Mouse (Mus musculus): ENCODE results near the gene Smu1. TPM values are rescaled to one million over a fixed set of nuclear protein-coding genes. Genes with fewer than 3 reads are reported as not detected.
A peak's percentile ranks its signal among the peaks of the same experiment; 100 is the strongest.

Gene Smu1
- total and polyA plus RNA-seq, 3 experiments: 6.6 to 141 (median 51.4) TPM

DNA sequence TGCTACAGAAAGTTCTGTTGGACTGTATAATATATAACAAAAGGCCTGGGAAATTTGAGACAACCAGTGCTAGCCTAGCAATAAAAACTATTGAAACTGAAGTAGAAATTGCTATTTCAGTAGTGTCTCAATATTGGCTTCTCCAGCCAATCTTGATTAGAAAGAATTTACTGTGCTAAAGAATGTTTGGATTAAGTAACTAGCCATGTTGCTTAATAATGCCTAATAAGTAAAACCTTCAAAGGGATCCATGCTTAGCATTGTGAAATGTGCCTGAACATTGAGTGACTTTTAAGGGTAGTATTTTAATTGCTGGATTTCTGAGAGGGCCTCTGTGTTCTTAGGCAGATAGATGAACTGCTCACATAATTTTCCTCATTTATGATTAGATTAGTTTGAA lies 32.2 kb downstream of the Smu1 start:
- H3K36me3 ChIP-seq (replicated peaks): peaks cover 60% of the 10 kb centered on the region
- ATAC-seq (ENCODE audit: extremely low read depth, insufficient number of reproducible peaks, low FRiP score, poor library complexity, severe bottlenecking): no peak
- no peak overlapping the region for H3K4me3 ChIP-seq (ENCODE audit: low read depth, low read length)
- no peak for TF ChIP-seq GATA1 (IDR thresholded peaks at IDR 0.05; ENCODE audit: borderline replicate concordance, low read length)
- no peak for TF ChIP-seq GATA2 (IDR thresholded peaks at IDR 0.05; ENCODE audit: borderline replicate concordance, low read depth, low read length)
- H3K4me1 ChIP-seq (ENCODE audit: insufficient read depth, low read depth, low read length): peaks cover 61% of the 10 kb centered on the region
- no peak for DNase-seq (ENCODE audit: low spot score)
- H3K9me3 ChIP-seq (replicated peaks): no peaks in the 10 kb centered on the region
- H3K27me3 ChIP-seq (ENCODE audit: insufficient read depth, low read length): no peaks in the 10 kb centered on the region

DNA sequence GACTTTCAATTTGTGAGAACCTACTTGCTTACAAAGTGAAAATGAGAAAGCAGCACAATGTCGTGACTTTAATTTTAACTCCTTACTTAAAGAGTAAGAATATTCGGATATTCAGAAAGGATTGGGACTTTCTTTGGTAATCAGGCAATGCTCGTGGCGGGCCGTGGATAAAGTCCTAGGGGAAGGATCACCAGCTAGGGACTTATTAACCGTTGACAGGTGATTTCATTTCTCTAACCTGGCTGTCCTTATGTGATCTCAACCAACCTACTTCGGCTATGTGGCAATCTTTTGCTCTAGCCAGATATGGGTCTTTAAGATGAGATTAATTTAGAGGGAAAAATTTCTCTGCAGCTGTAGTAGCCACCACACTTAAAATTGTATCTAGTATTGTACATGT lies 32.6 kb downstream of the Smu1 start:
- TF ChIP-seq CTCF (IDR thresholded peaks at IDR 0.05; ENCODE audit: low read depth, low read length): no peak
- TF ChIP-seq GATA2 (IDR thresholded peaks at IDR 0.05; ENCODE audit: borderline replicate concordance, low read depth, low read length): no peak
- no peak for TF ChIP-seq GATA1 (IDR thresholded peaks at IDR 0.05; ENCODE audit: borderline replicate concordance, low read length)
- TF ChIP-seq TAL1 (conservative IDR thresholded peaks at IDR 0.05; ENCODE audit: low read depth, low read length): no peak
- no peak for TF ChIP-seq POLR2AphosphoS5 (IDR thresholded peaks at IDR 0.05; ENCODE audit: insufficient replicate concordance, low read depth, low read length)
- no peaks in the 10 kb centered on the region for H3K9me3 ChIP-seq (replicated peaks)
- no peak for DNase-seq (ENCODE audit: low spot score)
- H3K27me3 ChIP-seq (ENCODE audit: insufficient read depth, low read length): no peaks in the 10 kb centered on the region
- H3K36me3 ChIP-seq (replicated peaks): peaks cover 56% of the 10 kb centered on the region
- ATAC-seq (ENCODE audit: extremely low read depth, insufficient number of reproducible peaks, low FRiP score, poor library complexity, severe bottlenecking): no peak
- peaks cover 62% of the 10 kb centered on the region for H3K4me1 ChIP-seq (ENCODE audit: insufficient read depth, low read depth, low read length)
- H3K4me3 ChIP-seq (ENCODE audit: low read depth, low read length): no peak overlapping the region; the same call in 1 of the 2 replicates

DNA sequence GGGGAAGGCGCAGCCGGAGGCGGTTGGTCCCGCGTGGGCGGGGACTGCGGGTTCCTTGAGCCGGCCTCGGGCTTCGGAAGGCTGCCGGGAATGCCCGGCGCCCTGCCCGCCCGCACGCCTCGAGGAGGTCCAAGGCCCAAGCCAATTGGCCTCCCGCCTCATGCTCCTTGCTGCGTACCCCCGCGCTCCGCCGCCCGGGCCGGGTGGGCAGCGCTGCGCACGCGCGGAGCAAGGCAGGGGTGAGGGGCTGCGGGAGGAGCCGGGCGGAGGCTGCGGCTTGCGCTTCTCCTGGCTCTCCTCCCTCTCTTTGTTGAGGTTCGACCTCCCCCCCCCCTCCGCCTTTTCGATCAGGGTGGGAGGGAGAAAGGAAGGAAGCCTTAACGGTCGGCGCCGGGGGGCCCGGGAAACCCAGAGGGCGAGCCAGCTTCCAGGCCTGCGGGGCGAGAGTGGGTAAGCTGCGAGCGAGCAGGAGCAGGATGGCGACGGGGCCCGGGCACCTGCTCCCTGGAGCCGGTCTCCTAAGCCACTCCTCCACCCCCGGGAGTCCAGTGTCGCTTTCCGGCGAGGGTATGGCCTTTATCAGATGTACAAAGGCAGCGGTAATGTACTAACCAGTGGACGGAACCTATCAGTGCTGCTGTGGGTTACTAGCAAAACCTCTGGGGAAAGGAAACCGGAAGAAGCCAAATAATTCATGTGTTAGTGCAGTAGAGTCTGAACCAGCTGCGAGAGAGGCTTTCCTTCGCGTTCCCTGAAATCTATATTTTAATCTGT lies 34.8 kb downstream of the Smu1 start:
- Histone ChIP-seq H3K9me3 (replicated peaks) (no peaks in the 10 kb centered on the region), H3K36me3 (replicated peaks) (peaks cover 37% of the 10 kb centered on the region), H3K4me1 (ENCODE audit: insufficient read depth, low read depth, low read length) (peaks cover 53% of the 10 kb centered on the region), H3K4me3 (ENCODE audit: low read depth, low read length) (peak overlapping the region; percentile 96), H3K27me3 (ENCODE audit: insufficient read depth, low read length) (no peaks in the 10 kb centered on the region)
- TF ChIP-seq TAL1 (conservative IDR thresholded peaks at IDR 0.05; ENCODE audit: low read depth, low read length) (no peak), POLR2AphosphoS5 (IDR thresholded peaks at IDR 0.05; ENCODE audit: insufficient replicate concordance, low read depth, low read length) (peak; percentile 15; the same call in 1 of the 2 replicates), CTCF (IDR thresholded peaks at IDR 0.05; ENCODE audit: low read depth, low read length) (no peak), GATA2 (IDR thresholded peaks at IDR 0.05; ENCODE audit: borderline replicate concordance, low read depth, low read length) (no peak), GATA1 (IDR thresholded peaks at IDR 0.05; ENCODE audit: borderline replicate concordance, low read length) (no peak)
- DNase-seq (ENCODE audit: low spot score): peak; percentile 74
- peak; percentile 74 for ATAC-seq (ENCODE audit: extremely low read depth, insufficient number of reproducible peaks, low FRiP score, poor library complexity, severe bottlenecking)

DNA sequence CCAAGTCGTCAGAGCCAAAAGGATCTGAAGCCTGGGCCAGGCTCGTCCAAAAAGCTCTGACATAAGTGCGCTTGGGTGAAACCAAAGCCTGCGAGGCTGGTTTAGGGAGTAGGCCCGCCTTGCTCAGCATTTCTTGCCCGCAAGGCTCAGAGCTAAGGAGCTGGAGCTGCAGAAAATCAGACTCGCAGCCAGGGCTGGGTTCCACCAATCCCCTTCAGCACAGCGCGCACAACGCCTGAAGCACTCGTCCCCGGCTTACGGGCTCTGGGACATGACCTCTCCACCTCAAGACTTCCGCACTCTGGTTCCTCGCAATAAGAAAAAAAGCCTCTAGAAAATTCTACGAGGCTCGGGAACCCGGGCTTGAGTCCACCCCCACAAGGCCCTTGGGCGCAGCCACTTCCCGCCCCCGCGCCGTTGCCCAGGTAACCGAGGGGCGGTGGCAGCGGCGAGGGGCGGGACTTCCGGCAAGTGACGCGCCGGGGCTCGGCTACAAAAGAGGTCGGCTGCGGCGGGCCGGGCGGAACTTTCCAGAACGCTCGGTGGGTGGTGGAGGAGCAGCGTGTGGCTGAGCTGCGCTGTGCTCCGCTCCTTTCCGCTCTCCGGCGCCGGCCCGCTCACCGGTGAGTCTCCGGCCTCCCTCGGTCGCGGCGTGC lies 35.6 kb downstream of the Smu1 start, which contains the start of gene Dnaja1:
Dnaja1 (plus strand) TSS at position 140 of the 656 bp plus-strand sequence.
- peak within 1 kb of the TSS; percentile 96 for H3K4me3 ChIP-seq (ENCODE audit: low read depth, low read length)
- no peaks in the 10 kb centered on the region for H3K9me3 ChIP-seq (replicated peaks)
- DNase-seq (ENCODE audit: low spot score): peak; percentile 92
- peak; percentile 75 for ATAC-seq (ENCODE audit: extremely low read depth, insufficient number of reproducible peaks, low FRiP score, poor library complexity, severe bottlenecking)
- no peaks in the 10 kb centered on the region for H3K27me3 ChIP-seq (ENCODE audit: insufficient read depth, low read length)
- peaks cover 30% of the 10 kb centered on the region for H3K36me3 ChIP-seq (replicated peaks)
- TF ChIP-seq TAL1 (conservative IDR thresholded peaks at IDR 0.05; ENCODE audit: low read depth, low read length) (no peak), POLR2AphosphoS5 (IDR thresholded peaks at IDR 0.05; ENCODE audit: insufficient replicate concordance, low read depth, low read length) (peak; percentile 90; the same call in 1 of the 2 replicates), CTCF (IDR thresholded peaks at IDR 0.05; ENCODE audit: low read depth, low read length) (no peak)
- peaks cover 49% of the 10 kb centered on the region for H3K4me1 ChIP-seq (ENCODE audit: insufficient read depth, low read depth, low read length)

DNA sequence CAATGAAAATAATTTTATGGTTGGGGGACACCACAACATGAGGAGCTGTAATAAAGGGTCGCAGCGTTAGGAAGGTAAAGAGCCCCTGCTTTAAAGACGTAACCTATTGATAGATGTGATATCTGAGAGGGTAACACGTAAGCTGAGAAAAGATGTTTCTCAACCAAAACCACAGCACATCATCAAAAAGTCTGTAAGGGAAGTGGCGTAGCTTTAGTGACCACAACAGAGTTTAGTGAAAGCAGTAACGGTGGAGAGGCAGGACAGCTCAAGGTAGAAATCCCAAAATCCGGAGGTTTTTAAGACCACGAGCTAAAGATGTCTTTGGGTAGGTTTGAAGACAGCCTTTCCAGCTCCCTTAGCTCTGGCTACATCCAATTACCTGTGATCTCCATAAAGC lies 36.8 kb downstream of the Smu1 start:
- Histone ChIP-seq H3K36me3 (replicated peaks) (peaks cover 21% of the 10 kb centered on the region), H3K4me3 (ENCODE audit: low read depth, low read length) (peak overlapping the region; percentile 96; the same call in 1 of the 2 replicates), H3K27me3 (ENCODE audit: insufficient read depth, low read length) (no peaks in the 10 kb centered on the region; the same call in 1 of the 2 replicates), H3K4me1 (ENCODE audit: insufficient read depth, low read depth, low read length) (peaks cover 40% of the 10 kb centered on the region), H3K9me3 (replicated peaks) (no peaks in the 10 kb centered on the region)
- DNase-seq (ENCODE audit: low spot score): no peak
- TF ChIP-seq TAL1 (conservative IDR thresholded peaks at IDR 0.05; ENCODE audit: low read depth, low read length) (no peak), CTCF (IDR thresholded peaks at IDR 0.05; ENCODE audit: low read depth, low read length) (no peak), GATA1 (IDR thresholded peaks at IDR 0.05; ENCODE audit: borderline replicate concordance, low read length) (no peak), GATA2 (IDR thresholded peaks at IDR 0.05; ENCODE audit: borderline replicate concordance, low read depth, low read length) (no peak), POLR2AphosphoS5 (IDR thresholded peaks at IDR 0.05; ENCODE audit: insufficient replicate concordance, low read depth, low read length) (no peak)
- ATAC-seq (ENCODE audit: extremely low read depth, insufficient number of reproducible peaks, low FRiP score, poor library complexity, severe bottlenecking): no peak

DNA sequence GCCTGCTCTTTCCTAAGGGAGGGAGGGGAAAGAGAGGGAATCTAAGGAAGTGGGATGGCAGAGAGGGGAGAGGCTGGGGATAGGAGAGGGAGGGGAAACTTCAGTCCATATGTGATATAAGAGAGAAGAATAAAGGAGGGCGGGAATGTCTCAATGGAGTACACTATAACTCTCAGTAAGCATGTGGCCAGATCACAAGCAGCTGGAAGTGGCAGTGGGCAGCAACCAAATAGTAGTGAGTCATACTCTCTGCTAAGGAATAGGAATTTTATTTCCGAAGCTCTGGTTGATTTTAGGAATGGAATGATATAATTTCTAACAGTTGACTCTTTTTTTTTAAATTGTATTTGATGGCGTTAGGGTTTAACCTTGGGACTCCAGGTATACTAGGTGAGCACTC lies 40.6 kb downstream of the Smu1 start:
- DNase-seq (ENCODE audit: low spot score): no peak
- H3K9me3 ChIP-seq (replicated peaks): no peaks in the 10 kb centered on the region
- peaks cover 22% of the 10 kb centered on the region for H3K27me3 ChIP-seq (ENCODE audit: insufficient read depth, low read length)
- H3K36me3 ChIP-seq (replicated peaks): peaks cover 2% of the 10 kb centered on the region
- ATAC-seq (ENCODE audit: extremely low read depth, insufficient number of reproducible peaks, low FRiP score, poor library complexity, severe bottlenecking): no peak
- H3K4me3 ChIP-seq (ENCODE audit: low read depth, low read length): no peak overlapping the region
- H3K4me1 ChIP-seq (ENCODE audit: insufficient read depth, low read depth, low read length): peaks cover 19% of the 10 kb centered on the region
- TF ChIP-seq CTCF (IDR thresholded peaks at IDR 0.05; ENCODE audit: low read depth, low read length) (no peak), POLR2AphosphoS5 (IDR thresholded peaks at IDR 0.05; ENCODE audit: insufficient replicate concordance, low read depth, low read length) (no peak), GATA1 (IDR thresholded peaks at IDR 0.05; ENCODE audit: borderline replicate concordance, low read length) (no peak), TAL1 (conservative IDR thresholded peaks at IDR 0.05; ENCODE audit: low read depth, low read length) (no peak), GATA2 (IDR thresholded peaks at IDR 0.05; ENCODE audit: borderline replicate concordance, low read depth, low read length) (no peak)
